Mouse (Mus musculus) lung, adult 2 months (tissue): ENCODE results near the gene Gdap1l1. TPM values are rescaled to one million over a fixed set of nuclear protein-coding genes. Genes with fewer than 3 reads are reported as not detected.

ENCODE experiments used
- DNase-seq: peaks from one replicate; pipeline ENCODE4 v3.0.0; 2022
- H3K4me1 ChIP-seq: fragments of 200-500 bp; 2 replicates; pipeline ENCODE4 v1.6.1; 2011; ENCODE audit warnings: low read length; ENCODE audit not compliant: control insufficient read depth, insufficient read depth
- H3K4me3 ChIP-seq: fragments of 200-500 bp; replicated peaks from 2 replicates; pipeline ENCODE3; 2011; ENCODE audit warnings: low read depth, mild to moderate bottlenecking, control low read depth, low read length; ENCODE audit errors: extremely low read depth
- CTCF ChIP-seq: fragments of 200-500 bp; IDR thresholded peaks from 2 replicates; pipeline ENCODE4 v1.5.1; 2011; ENCODE audit warnings: mild to moderate bottlenecking, low read length, control low read depth; ENCODE audit not compliant: insufficient read depth
- POLR2A ChIP-seq: fragments of 200-500 bp; IDR thresholded peaks from 2 replicates; pipeline ENCODE4 v1.6.1; 2011; ENCODE audit warnings: low read depth, mild to moderate bottlenecking, control low read depth, low read length, borderline replicate concordance; ENCODE audit errors: extremely low read depth
- WGBS: fragments of 180-500 bp; shearing (Covaris S2); methylation state at CpG from one replicate; pipeline ENCODE4 v1.1.7; 2018; 5-methylcytosine and 5-hydroxymethylcytosine counted together
- polyA plus RNA-seq: library from polyadenylated mRNA; depleted of rRNA; stranded (reverse); fragments of >200 nt; gene quantifications from 2 replicates; pipeline ENCODE4 v1.2.3, GENCODE M21; 2012; rRNA removed

Gene Gdap1l1
- polyA plus RNA-seq, 1 experiment: 0.19 TPM

DNA sequence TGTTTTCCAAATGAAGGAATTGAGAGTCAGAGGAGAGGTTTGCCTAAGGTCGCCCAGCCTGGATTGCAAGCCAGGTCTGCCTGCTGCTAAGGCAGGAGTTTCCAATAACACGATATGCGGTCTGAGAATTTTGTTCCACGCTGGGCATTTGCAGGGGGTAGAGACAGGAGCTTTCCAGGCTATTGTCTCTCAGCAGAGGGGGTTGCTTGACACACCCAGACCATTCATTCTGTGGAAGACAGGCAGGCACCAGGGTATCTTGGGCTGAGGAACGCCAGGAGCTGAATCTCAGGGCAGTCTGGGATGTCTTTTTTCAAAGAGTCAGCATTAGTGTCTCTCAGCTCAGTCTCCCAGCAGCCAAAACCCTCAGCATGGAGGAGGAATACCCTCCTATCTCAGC lies 54.8 kb downstream of the Gdap1l1 start:
- 53% methylated on average over 5 of the region's 5 CpGs for WGBS
- no peak overlapping the region for H3K4me3 ChIP-seq
- H3K4me1 ChIP-seq: 0 out of 2 replicates have a peak, but pooled peaks cover 2% of the 10 kb centered on the region
- DNase-seq: no peak
- TF ChIP-seq CTCF (no peak), POLR2A (no peak)

GRCm38 (mm10) chr2:163493976-163494375 lies 55.7 kb downstream of the Gdap1l1 start:
- TF ChIP-seq POLR2A (no peak), CTCF (no peak)
- 8% methylated on average over 5 of the region's 5 CpGs for WGBS
- peak; percentile 29 for DNase-seq

DNA sequence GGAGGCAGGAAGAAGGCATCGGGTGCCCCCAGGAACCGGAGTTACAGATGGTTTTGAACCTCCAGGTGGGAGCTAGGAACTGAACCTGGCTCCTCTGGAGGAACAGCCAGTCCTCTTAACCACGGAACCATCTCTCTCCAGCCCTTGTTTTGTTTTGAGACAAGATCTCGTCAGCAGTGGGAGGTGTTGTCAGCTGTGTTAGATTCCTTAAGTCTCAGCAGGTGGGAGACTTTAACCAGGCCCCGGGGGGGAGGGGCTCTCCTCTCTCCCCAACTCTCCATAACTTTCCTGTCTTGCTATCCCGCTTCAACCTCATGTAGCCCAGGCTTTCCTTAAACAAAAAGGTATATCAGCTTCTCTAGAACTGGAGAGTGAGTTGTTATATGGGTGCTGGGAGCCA lies 56.2 kb downstream of the Gdap1l1 start:
- Histone ChIP-seq H3K4me1 (0 out of 2 replicates have a peak, but pooled peaks cover 2% of the 10 kb centered on the region), H3K4me3 (no peak overlapping the region)
- no peak for DNase-seq
- 33% methylated on average over 6 of the region's 6 CpGs for WGBS
- TF ChIP-seq POLR2A: no peak

More at GRCm38 (mm10) chr2:163493976-163494375, 55.7 kb downstream of the Gdap1l1 start:
- Histone ChIP-seq H3K4me3 (no peak overlapping the region), H3K4me1 (0 out of 2 replicates have a peak, but pooled peaks cover 2% of the 10 kb centered on the region)

DNA sequence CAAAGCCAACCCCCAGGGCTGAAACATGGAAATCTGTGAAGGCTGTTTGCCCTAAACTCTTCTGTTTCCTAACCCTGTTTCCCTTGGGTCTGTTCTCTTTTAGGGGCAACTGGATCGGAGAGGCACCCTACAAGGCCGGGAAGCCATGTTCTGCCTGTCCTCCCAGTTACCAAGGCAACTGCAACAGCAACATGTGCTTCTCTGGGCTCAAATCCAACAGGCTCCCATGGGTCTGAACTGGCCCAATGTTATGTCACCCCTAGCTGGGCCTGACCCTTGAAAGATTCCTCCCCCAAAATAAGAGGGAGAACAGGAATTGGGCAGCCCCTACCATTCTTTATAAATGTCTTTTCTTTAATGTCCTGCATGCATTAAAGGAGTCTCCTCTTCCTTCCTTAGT lies 63.9 kb downstream of the Gdap1l1 start:
- WGBS: 63% methylated on average over 2 of the region's 2 CpGs
- DNase-seq: no peak
- H3K4me1 ChIP-seq: no peaks in the 10 kb centered on the region
- TF ChIP-seq CTCF: no peak
- no peak for TF ChIP-seq POLR2A
- H3K4me3 ChIP-seq: no peak overlapping the region

DNA sequence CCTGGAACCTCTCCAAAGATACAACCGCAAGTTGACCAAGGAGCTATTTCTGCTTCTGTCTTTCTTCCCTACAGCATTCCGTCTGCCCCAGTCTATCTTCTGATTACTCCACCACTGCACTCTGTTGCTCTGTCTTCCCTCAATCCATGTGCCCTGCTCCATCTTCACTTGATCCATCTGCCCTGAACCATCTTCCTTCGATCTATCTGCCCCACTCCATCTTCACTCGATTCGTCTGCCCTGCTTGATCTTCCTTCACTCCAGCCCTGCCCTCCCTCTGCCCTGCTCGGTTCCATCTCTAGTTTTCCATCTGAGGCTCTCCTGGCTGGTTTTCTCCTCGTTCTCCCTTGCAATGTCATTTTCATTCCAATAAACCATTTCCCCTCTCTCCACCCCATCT lies 64.9 kb downstream of the Gdap1l1 start:
- TF ChIP-seq CTCF: no peak
- H3K4me3 ChIP-seq: no peak overlapping the region
- WGBS: 66% methylated on average over 7 of the region's 7 CpGs
- no peaks in the 10 kb centered on the region for H3K4me1 ChIP-seq
- no peak for DNase-seq

Other genes with a start within 250 kb of the Gdap1l1 start
- gene Tox2, start 235.4 kb upstream of the Gdap1l1 start, polyA plus RNA-seq: 34.2 and 58.0 TPM in 2 replicates
- gene Jph2, start 40.5 kb upstream of the Gdap1l1 start, polyA plus RNA-seq: 32.3 and 38.4 TPM in 2 replicates
- 9.2 and 17.2 TPM in 2 replicates for gene Oser1, start 13.8 kb upstream of the Gdap1l1 start, polyA plus RNA-seq
- gene Fitm2, start 34.2 kb downstream of the Gdap1l1 start, polyA plus RNA-seq: 20.4 and 24.1 TPM in 2 replicates
- gene R3hdml, start 53.8 kb downstream of the Gdap1l1 start, polyA plus RNA-seq: not detected in 2 replicates
- 0.67 and 2.3 TPM in 2 replicates for gene Hnf4a, start 68.3 kb downstream of the Gdap1l1 start, polyA plus RNA-seq
- gene Ttpal, start 163.8 kb downstream of the Gdap1l1 start, polyA plus RNA-seq: 23.4 and 25.8 TPM in 2 replicates
- 368 and 417 TPM in 2 replicates for gene Serinc3, start 206.7 kb downstream of the Gdap1l1 start, polyA plus RNA-seq
- 167 and 180 TPM in 2 replicates for gene Pkig, start 219.9 kb downstream of the Gdap1l1 start, polyA plus RNA-seq